Mouse (Mus musculus) B cell, adult 2 months (primary cell): ENCODE results near the gene Lcp1.

ENCODE experiments used
- DNase-seq, 2 experiments: peaks; one replicate each; pipeline ENCODE4 v3.0.0; 2022

Lcp1 gene

GRCm38 (mm10) chr14:75176425-75177045 lies 45.6 kb downstream of the Lcp1 start:
- DNase-seq = peak; percentile 72 to 74

- DNase-seq = no peak
Observed at GRCm38 (mm10) chr14:75177400-75177799, 46.5 kb downstream of the Lcp1 start.

- DNase-seq = peak; percentile 70 to 71
Observed at GRCm38 (mm10) chr14:75178384-75178793, 47.5 kb downstream of the Lcp1 start.

GRCm38 (mm10) chr14:75178801-75179211 lies 47.9 kb downstream of the Lcp1 start:
- DNase-seq = peak in 1 of 2 experiments; percentile 63

GRCm38 (mm10) chr14:75179255-75179963 lies 48.5 kb downstream of the Lcp1 start:
- peak; percentile 79 to 86 for DNase-seq

GRCm38 (mm10) chr14:75180551-75180978 lies 49.7 kb downstream of the Lcp1 start:
- DNase-seq = peak; percentile 43 to 44

- DNase-seq = peak; percentile 59 to 66
Observed at GRCm38 (mm10) chr14:75181062-75181935, 50.4 kb downstream of the Lcp1 start.

GRCm38 (mm10) chr14:75182378-75182777 lies 51.5 kb downstream of the Lcp1 start:
- DNase-seq = no peak

GRCm38 (mm10) chr14:75182831-75183230 lies 51.9 kb downstream of the Lcp1 start:
- DNase-seq = no peak

- no peak for DNase-seq
Observed at GRCm38 (mm10) chr14:75184069-75184790, 53.3 kb downstream of the Lcp1 start.

- peak; percentile 30 to 37 for DNase-seq
Observed at GRCm38 (mm10) chr14:75185796-75186594, 55.1 kb downstream of the Lcp1 start.

GRCm38 (mm10) chr14:75186858-75187415 lies 56.0 kb downstream of the Lcp1 start:
- DNase-seq = no peak

- DNase-seq = no peak
Observed at GRCm38 (mm10) chr14:75188521-75188920, 57.6 kb downstream of the Lcp1 start.

- no peak for DNase-seq
Observed at GRCm38 (mm10) chr14:75189031-75189430, 58.1 kb downstream of the Lcp1 start.

- DNase-seq = no peak
Observed at GRCm38 (mm10) chr14:75190683-75191082, 59.8 kb downstream of the Lcp1 start.

GRCm38 (mm10) chr14:75192427-75192826 lies 61.5 kb downstream of the Lcp1 start:
- DNase-seq = no peak

- no peak for DNase-seq
Observed at GRCm38 (mm10) chr14:75192858-75193257, 62.0 kb downstream of the Lcp1 start.

- no peak for DNase-seq
Observed at GRCm38 (mm10) chr14:75195530-75195929, 64.6 kb downstream of the Lcp1 start.

GRCm38 (mm10) chr14:75197027-75197426 lies 66.1 kb downstream of the Lcp1 start:
- DNase-seq = peak; percentile 77 to 79

- no peak for DNase-seq
Observed at GRCm38 (mm10) chr14:75197660-75198059, 66.8 kb downstream of the Lcp1 start.

GRCm38 (mm10) chr14:75205363-75206051 lies 74.6 kb downstream of the Lcp1 start:
- DNase-seq = no peak
